Mouse (Mus musculus) CD8-positive naive resting alpha-beta T cell, adult 2 months (primary cell): ENCODE results near the gene Bcl11a.
"Not testable (repeated sequence)": the region's sequence is repeated elsewhere in the genome, so short reads cannot be mapped to it uniquely, and the experiment has no call there.

Experiments used
- DNase-seq, 2 experiments: peaks; one replicate each; pipeline ENCODE4 v3.0.0; 2022; ENCODE audit warnings: low read depth in 2 of 2, low spot score in 2 of 2

Gene Bcl11a

DNA sequence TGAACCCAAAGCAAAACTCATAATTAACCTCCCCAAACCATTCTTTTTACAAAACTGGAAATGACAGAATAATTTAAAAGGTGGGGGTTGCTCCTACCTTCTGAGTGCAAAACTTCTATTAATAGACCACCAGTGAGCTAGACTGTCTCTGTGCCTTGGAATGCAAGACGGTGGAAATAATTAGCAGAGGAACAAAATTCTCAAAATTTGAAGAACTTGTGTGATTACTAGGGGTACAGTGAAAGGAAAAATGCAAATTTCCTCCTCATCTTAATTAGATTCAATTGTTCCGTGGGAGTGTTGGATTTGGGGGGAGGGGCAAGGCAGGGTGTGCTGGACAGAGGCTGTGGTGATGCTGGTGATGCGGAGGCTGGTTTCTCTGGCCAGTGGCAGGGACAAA lies 20.8 kb downstream of the Bcl11a start:
- no peak for DNase-seq

DNA sequence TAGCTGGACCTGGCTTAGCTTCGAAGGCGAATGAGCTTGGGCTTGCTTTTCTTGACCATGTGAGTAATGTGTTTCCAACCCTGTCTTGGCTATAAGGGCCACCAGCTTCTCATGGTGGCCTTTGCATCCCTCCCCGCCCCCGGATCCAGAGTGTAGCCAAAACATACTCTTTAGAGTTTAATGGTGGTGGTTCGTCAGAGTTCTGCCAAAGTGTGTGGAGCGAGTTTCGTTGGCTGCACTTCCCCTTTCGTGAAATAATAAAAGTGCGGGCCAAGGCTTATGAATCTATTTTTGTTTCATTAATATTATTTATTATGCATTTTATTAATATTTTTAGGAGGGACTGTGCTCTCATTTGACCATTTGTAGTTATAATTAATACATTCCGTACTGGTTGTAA lies 21.4 kb downstream of the Bcl11a start:
- no peak for DNase-seq

DNA sequence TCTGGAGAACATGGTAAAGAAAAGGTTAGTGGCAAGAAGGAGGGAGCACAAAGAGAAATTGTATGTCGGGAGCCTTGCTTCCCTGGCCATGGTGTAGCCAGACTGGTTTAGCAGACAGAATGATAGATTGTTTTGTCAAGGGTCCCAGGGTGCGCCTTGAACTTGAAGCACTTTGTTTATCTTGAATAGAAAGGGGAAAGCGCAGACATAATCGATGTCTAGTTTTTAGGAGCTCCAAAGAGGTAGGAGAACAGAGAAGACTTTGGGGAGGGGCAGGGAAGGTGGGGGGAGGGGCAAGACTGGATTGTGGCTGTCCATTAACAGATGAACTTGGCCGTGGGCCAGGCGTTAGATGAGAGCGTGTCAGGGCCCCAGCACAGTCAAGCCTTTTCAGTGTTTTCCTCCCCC lies 22.0 kb downstream of the Bcl11a start:
- DNase-seq = no peak

DNA sequence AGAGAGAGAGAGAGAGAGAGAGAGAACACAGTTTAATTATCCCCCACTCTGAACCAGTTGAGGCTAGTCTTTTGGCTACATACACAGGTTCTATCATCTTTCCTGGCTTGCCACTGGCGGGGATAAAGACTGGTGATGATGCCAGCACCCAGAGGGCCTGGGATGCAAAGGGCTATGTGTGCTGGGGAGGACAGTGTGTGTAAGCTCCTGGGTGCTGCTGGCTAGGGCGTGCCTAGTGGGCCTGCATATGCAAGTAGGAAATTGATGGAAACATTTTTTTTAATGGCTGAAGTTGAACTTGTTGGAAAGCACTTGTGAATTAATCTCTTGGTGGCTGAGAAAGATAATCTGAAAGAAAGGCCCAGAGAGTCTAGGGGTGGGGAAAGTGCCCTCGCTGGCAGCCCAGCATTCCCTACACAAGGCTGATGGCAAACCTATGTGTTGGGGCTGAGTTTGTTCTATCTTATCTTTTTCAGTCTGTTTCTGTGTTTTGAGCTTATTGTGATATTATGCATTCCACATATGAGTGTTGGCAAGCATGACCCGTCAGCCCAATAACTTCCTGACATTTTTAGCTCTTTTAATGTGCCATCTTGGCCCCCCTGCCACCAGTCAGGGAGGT lies 22.7 kb downstream of the Bcl11a start:
- DNase-seq = no peak

DNA sequence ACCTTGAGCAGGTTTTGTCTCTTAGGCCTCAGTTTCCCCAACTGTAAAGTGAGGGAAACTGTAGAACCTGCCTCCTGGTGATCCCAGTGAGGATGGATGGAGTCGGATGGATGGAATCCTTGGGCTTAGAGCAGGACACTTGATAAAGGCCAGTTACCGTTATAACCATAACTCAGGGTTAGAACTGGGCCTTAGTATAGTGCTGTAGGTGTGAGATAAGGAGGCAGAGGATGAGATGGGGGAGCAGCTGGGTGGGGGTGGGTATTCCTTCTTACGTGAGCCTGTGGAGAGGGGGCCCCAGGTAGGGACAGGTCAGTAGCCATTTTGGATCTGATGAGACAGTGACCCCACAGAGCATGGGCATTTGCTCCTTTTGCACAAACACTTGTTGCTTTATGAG lies 23.8 kb downstream of the Bcl11a start:
- DNase-seq = no peak

DNA sequence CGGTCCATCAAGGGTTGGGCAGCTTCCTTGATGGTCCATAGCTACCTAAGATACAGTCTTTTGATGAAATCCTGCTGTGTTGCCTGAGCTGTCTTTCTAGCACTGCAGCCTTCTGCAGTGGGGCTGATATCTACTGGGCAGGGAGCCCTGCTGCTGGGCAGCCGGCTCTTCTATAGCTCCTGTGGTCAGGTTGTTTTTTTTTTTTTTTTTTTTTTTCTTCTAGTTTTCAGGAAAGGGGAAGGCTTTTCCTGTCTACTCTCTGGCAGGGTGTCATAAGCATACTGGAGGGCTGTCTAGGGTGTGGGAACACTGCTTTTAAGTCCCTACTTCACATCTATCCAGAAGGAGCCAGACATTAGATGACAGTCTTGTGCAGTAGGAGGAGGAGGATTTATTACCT lies 24.5 kb downstream of the Bcl11a start:
- DNase-seq = no peak

DNA sequence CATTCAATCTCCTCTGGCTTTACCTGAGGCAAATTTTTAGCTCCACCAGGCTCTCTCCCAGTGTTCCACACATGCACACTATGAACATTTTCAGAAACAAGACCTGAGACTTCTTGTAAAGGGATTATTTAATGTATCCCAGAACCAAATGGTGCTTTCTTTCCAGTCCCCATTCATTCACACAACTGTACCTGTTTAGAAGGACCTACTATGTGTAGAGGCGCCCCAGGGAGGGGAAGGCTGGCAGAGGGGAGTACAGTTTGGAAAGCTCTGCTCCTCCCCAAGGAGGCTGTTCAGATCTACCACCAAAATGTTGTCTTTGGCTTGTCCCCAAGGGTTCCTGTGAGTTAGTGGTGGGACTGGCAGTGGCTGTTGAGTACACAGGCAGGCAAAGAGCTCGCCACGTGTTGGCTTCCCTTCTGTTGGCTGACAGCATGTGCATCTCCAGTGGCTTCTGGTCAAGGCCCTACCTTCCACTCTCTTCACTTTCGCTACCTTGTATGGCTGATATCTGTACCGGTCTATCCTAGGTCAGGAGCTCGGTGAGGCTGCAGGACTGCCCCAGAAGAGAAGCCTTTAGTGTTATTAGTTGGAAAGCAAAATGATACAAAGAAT lies 25.4 kb downstream of the Bcl11a start:
- DNase-seq = no peak

DNA sequence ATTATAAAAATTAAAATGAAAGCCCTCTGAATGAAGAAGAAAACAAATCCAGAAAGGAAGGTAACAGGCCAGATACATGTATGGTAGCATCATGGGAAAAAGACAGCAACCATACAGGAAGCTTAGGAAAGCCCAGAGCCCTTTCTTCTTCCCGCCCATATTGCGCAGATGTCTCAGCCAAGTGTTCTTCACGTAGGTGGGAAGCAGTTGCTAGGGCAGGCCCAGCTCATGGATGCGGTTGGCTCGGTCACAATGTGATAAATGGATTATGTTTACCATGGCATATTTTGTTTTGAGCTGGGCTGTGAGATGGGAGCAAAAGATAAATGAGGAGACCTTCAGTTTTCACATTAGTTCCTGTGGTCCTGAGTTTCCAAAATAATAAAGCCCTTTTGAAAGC lies 29.6 kb downstream of the Bcl11a start:
- no peak for DNase-seq

DNA sequence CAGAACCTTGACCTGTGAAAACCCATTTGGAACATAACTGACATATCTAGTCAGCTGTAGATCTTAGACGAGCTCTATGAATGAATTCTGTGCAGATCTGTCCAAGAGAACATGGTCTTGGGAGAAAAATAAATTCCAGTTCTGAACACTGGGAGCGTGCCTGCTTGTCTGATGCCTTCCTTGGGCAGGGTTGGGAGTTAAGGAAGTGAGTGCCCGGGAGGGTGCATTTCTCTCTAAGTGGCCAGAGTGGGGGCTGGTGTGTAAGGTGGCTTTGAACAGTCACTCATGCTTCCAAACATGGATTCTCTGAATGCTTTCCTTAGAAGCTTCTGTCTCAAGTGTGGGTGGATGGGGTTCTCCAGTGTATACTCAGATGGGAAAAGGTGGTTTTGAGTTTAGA lies 31.1 kb downstream of the Bcl11a start:
- no peak for DNase-seq

DNA sequence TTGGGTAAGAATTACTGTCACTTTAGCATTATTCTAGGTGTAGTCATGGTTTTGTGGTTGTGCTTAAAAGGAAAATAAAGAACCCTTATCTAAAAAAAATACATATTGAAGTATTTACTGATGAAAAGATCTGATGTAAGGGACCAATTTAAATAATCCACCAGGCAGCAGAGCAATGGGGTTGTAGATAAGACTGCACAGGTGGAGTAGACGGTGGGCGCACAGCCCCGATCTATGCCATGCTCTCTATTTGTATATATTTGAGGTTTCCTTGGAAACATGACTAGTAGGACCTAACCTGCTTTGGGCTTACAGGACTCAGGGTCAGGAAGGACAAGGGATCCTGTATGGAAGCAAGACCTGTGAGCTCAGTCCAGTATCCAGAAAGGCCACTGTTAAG lies 31.5 kb downstream of the Bcl11a start:
- DNase-seq = no peak

DNA sequence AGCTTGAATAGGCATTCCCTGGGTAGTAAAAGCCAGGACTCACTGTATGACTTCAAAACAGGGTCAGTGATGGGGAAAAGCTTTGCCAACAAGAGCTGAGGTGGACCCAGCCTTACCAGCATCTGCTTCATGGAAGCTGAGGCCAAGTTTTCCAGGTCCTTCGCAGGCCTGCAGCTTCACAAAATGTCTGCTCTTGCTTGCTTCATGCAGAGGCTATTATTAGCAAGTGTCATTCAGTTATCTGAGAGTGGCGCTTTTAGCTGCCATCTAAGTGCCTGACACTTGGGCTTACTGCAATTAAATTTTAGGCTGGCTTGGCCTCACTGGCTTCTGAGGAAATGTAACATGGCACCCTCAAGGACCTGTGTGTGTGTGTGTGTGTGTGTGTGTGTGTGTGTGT lies 32.3 kb downstream of the Bcl11a start:
- no peak for DNase-seq

DNA sequence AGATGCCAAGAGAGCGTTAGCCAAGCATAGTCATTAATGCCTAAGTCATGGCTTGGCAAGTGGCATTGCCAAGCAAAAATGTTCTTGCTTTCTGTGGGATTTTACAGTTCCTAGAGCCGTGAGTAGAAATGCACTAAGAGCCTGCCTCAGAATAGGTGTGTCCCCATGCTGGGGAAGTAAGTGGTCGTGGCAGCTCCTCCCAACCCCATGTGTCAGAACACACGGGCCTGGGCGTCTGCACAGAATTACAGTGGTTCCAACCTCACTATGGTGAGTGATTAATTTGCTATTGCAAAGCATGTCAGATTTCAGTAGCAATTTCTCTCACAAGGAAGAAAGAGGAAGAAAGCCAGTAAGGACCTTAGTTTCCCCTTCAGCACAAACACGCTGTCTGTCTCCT lies 33.9 kb downstream of the Bcl11a start:
- no peak for DNase-seq

DNA sequence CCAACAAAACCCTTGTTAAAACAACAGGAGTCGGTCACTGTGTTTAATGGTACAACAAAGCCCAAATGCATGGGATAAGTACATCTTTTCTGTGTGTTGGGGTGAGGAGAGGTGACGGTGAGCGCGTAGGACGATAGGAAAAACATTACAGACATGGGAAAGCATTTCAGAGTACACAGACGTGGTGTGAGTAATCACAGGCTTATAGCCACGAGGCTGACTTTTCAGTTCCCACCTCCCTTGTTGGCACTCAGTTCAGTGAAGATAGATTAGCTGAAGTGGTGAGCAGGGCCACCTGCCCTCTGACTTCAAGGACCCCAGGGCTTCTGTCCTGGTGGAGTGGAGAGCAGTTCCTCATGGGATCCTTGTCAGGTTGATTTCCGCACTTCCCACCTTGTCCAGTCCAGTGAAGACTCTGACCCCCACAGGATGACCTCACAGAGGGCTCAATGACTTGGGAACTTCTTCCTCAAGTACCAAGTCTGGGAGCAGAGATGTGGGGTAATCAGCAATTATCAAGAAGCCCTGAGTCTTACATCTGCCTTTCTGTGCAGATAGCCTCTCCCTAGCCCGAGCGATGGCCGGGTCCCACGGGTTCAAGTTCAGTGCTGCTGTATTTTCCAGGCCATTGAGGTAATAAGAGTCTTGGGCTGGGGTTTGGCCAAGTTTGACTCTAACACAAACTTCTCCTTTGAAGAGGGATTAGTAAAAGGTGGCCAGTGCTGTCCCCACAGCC lies 37.3 kb downstream of the Bcl11a start:
- no peak for DNase-seq

DNA sequence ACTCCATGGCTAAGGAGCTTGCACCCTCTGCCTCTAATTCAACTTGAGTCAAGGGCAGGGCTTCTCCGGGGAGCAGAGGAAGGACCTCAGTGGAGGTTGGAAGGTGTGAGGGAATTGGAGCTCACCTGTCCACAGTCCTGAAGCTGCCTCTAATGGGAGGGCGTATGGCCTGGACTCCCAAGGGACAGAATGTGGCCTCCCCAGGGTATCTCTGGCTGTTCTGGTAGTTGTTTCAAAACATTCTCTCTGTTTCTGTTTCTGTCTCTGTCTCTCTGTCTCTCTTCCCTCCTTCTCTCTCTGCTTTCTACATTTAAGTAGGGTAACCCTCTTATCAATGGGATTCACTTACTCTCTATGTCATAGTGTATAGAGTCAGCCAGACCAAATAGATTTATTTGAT lies 38.2 kb downstream of the Bcl11a start:
- DNase-seq = no peak

DNA sequence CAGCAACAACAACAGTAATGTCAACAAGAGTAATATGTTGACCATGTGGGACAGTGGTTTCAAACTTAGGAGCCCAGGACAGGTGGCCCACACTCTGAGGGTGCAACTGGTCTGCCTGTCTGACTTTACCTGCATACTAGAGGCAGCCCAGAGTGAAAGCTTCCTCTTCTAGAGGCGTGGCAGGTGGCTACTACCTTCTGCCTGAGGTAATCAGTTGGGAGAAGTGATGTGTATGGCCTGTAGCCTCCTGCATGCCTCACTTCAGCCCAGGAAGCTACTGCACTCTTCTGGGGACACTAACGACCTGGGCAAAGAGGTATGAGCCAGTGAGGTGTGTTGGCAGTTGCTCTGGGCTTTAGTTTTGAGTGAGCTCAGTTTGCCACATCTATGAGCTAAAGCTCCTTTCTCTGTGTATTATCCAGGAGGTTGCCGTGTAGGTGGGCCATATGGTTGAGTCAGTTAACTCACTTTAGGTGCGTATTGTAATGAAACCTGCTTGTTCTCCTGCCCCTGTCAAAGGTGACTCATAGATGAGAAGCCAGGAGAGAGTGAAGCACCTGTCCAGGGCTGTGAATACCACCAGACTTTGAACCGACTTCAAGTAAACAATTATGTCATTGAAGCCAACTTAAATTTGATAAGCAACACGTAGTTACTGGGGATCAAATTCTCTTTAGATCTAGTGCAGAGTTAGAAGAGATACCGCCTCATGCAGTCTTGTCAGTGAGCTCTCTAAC lies 38.9 kb downstream of the Bcl11a start:
- DNase-seq = no peak

DNA sequence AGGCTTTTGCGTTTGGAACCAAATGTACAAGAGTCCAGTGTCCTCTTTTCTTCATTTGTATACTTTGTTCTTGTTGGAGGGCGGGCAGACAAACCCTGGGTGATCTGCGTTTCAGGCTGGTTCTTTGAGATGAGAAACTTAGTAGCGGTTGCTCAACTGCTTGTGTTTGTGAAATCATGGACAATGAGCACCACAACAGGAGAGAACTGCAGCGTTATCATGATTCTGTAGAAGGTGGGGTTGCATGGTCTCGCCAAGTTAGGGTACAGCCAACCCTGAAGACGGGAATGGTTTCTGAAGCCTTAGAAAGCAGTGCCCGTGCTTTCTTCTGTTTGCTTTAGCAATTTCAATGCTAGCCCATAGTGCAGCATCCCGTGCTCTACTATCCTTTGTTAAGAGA lies 43.3 kb downstream of the Bcl11a start:
- no peak for DNase-seq

DNA sequence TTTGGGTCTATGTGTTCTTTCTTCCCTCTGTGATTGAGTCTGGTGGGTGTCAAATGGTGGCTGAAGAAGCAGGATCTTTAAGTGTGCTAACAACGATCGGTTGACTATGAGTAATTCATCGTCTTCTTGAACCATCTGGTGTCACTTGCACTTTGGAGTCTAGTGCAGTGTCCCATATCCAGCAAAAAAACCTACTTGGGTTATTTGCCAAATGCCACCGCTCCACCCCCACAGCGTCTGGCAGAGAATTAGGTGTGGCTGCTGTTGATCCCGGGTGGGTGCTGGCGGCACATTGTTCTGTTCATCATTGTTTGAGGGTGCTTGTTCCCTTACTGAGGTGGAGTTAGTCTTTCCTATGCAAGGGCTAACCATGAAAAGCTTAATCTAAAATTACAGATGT lies 45.0 kb downstream of the Bcl11a start:
- DNase-seq = no peak

DNA sequence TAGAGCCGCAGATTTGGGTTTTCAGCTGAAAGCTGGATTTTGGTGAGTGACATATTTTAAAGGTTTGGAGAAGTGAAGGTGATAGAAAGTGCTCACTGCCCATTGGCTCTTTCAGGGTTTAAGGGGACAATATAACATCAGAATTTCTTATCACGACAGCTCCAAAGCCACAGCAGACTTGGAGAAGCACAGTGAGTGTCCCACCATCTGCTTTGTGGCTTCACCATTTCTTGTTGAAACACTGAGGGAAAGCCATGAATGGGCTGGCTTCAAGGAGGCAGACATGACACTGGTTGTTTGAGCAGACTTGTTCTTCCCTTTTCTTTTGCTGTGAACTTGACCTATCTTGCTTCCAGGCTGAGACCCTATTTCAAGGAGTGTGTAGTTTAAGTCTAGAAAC lies 46.1 kb downstream of the Bcl11a start:
- no peak for DNase-seq

DNA sequence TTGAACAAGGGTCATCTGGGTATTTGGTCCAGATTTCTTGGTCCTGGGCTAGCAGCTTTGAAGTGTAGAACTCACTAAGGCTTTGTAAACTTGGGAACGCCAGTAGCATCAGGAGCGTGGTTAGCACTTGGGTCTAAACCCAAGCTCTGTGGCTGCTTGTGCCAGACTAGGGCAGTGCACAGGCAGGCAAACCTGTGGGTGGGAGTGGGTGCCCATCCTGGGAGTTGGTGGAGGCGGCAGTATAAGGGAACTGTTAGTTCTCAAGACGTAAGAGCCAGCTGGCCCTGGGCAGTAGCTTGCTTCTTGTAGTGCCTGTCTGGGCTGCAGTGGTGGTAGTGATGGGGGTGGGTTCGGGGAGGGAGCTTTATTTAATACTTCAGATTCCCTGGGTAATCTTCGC lies 47.2 kb downstream of the Bcl11a start:
- DNase-seq = no peak

DNA sequence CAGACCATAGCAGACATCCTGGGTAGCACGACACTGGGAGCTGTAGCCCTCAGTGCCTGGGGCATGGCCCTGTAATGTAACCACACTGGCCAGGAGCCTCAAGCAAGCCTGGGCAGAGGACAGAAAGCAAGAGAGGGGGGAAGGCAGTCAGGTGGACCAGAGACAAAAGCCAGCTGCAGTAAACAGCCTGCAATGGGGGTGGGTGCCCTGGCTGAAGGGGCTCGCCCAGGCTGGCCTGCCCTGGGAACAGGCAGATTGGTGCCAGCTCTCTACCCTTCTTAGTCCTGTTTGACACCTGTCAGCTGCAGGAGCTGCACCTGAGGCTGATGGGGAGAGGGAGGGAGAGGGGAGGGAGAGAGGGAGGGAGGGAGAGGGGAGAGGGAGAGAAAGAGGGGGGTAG lies 50.1 kb downstream of the Bcl11a start:
- no peak for DNase-seq

DNA sequence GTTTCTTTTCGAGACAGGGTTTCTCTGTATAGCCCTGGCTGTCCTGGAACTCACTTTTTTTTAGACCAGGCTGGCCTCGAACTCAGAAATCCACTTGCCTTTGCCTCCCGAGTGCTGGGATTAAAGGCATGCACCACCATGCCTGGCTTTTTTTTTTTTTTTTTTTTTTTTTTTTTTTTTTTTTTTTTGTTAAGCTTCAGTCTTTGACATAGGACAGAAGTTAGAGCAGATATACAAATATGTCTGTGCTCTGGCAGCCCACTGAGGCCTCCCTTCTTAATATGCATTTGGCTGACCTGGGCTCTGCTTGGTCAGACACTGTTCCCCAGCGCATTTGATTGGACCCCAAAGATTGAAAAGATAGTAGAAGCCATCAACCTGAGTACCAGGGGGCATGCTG lies 51.0 kb downstream of the Bcl11a start:
- DNase-seq = not testable (repeated sequence)
